Mouse (Mus musculus) c-Kit-positive CD71-positive TER-119-positive erythroid progenitor cells, embryonic 14.5 days (primary cell): ENCODE data around the gene Trp53tg5.
A peak's percentile ranks its signal among the peaks of the same experiment; 100 is the strongest.

Experiments
- DNase-seq: peaks from one replicate; pipeline ENCODE4 v3.0.0-alpha.2; 2013; ENCODE audit warnings: low spot score

Gene Trp53tg5

DNA sequence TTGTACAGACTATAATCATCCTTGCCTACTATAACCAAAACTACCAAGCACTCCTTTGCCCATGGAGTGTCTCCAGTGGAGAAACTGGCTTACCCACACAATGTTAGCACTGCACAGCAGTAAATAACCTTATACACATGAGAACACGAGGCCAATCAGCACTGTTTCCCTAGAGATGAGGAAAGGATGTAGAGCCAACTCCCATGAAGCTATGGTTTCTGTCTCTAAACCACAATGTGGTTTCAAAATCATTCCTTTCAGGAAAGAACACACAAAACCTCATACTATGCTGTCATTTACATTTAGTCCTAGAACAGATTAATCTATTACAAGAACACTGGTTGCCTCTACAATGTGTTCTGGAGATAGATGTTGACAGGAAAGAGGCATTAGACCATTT is 22.8 kb upstream of the Trp53tg5 start:
- DNase-seq: no peak

DNA sequence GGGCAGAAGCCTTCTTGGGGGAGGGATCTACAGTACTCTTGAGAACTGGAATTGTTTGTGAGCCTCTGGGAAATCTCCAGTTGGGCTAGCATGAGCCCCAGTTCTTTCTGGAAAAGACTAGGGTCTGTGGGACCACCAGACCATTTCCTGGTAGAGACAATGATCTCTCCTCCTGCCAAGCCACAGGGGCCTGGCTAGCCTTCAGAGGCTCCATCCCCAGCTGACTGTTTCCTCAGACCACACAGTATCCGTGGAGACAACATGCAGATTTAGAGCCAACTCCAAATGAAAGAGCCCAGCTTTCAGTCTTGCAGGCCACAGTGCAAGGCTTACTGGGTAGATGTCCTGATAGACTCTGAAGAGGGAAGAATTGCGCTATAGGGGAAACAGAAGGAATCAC is 20.6 kb upstream of the Trp53tg5 start:
- DNase-seq: no peak

DNA sequence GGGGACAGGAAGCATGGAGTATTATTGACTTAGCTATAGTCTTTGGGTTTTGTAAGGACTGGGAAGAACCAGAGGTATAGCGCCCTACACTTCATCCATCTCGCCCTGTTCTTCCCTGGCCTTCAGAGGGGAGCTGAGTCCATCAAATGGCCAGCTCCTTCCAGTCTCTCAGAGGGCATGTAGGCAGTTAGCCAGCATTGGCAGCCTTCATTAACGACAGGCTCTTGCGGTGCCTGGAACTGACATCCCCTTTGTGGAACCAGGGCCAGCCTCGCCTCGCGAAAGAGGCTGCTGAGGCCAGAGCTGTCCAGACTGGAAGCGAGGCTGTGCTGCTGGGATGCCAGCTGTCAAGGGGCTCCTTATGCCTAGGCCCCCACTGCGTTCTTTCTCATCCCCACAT is 14.3 kb upstream of the Trp53tg5 start:
- DNase-seq: no peak

DNA sequence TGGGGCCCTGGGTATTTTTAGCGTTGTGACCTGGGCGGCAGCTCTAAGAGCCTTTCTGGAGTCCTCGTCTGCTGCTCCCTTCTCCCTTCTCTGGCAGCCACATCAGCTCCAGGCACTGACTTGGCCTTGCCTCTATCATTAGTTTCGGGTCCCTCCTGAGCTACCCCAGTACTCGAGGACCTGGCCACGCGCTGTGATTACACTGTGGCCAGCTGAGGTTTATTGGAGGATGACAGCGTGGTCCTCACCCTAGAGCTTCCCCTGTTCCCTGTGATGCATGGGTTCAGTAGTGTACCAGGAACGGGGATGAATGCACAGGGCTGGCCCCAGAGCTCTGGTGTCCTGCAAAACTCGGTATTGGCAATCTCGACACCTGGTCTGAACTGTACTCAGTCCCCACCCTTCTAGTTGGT is 13.6 kb upstream of the Trp53tg5 start:
- no peak for DNase-seq

DNA sequence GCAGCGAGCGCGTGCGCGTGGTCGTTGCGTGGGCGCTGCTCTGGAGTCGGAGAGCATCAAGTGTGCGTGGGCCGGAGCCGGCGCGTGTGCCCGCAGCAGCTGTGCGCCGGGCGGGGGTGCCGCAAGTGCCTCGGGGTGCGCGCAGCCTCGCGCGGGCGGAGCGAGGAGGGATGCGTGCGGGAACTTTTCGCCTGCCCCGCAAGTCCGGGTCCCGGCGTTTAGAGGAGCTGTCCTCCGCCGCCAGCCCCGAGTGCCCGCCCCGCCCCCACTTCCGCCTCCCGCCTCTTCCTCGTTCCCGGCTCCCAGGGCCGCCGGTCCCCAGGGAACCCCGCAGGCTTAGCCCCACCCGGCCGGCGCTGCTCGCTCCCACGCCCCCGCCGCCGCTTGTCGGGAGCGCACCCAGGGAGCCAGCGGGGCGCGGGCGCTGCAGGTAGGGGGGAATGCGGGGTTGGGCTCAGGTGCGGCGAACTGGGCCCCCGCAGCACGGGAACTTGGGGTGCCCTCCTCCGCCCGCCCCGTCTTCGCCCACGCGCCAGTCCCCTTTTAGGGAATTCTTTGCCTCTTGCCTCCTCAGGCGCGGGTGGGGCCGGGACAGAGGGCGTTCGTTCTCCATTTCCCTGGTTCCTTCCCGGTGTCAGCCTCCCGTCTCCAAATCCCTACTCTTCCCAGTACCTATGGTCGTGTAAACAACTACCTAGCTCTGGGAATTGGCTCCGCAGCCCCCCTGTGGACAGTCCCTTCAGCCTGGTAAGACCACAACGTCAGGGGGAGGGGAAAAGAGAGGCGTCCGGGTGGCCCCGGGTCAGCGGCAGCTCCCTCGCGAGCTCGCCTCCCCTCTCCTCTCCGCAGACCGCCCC is 13.0 kb upstream of the Trp53tg5 start:
- no peak for DNase-seq

DNA sequence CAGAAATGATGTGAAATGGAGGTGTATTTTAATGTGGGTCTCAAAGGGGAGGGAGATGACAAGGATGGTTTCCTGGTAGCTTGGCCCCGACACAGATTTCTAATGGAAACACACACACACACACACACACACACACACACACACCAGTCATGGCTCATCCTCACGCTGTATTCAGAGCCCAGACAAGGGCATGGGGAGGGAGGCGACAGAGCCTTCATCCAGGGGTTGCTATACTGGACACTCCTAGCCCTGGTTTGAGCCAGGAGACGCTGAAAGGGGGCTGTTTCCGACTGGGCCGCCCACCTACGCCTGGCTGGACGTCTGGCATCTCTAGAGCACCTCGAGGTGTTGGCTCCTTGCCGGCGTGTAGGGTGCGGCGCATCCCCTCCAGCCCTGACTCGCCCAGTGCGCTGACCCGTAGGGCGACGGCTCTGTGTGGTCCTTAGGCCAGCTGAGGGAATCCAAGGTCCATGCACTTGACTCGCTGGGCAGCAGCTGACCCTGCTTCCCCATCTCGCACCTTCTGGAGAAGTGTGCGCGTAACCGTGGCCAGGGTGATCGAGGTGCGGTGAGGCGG is 12.2 kb upstream of the Trp53tg5 start, which contains the start of gene Dbndd2:
Dbndd2 (plus strand) TSS at position 426 of the 577 bp plus-strand sequence.
- DNase-seq: no peak

DNA sequence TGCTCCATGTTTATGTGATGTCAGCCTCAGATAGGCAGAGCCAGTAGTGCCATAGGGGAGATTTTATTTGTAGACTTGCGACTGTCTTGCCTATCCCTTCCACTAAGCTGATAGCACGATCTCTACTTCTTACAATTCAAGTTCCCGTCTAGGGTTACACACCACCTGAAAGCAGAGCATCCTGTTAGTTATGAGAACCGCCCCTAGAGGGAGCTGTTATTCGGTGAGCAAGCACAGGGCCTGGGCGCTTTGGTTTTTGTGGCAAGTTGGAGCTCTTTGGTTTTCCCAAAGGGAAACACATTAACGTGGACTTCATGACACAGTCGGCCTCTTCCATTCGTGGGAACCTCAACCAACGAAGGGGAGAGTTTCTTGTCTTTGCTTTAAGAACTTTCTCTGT is 3.3 kb downstream of the Trp53tg5 start:
- DNase-seq: peak; percentile 54

DNA sequence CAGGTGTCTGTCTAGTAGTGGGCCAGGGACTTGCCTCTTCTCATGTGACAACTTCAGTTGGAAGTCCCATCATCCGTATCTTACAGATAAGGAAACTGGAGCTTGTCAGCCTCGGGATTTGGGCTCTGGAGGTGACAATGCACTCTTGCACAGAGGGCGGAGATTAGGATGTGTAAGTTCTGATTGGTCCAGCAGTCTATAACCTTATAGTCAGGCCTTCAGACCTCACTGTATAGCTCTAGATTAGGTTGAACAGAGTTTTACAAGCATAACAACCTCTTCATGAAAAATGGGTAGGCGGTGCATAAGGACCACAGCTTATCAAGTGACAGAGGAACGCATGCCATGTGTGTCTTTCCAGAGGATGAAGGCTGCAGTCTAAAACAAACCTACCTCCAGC is 6.7 kb downstream of the Trp53tg5 start:
- peak; percentile 30 for DNase-seq

DNA sequence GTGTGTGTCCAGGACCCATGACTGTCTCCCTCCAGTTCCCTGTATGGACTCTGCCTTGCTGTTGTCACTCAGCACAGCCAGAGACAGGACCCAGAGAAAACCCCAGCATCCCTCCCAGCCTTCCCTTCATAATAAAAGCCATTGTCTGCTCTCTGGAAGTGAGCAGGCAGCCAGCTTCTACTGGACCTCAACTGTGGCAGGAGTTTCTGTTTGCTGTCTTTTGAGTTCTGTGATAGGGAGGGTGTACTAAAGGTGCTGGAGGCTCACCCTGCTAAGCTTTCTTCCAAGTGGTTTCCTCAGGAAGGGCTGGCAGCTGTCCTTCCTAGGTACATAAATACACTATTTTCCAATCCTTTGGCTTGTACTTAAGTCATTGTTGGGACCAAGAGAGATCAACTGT is 8.4 kb downstream of the Trp53tg5 start:
- no peak for DNase-seq

DNA sequence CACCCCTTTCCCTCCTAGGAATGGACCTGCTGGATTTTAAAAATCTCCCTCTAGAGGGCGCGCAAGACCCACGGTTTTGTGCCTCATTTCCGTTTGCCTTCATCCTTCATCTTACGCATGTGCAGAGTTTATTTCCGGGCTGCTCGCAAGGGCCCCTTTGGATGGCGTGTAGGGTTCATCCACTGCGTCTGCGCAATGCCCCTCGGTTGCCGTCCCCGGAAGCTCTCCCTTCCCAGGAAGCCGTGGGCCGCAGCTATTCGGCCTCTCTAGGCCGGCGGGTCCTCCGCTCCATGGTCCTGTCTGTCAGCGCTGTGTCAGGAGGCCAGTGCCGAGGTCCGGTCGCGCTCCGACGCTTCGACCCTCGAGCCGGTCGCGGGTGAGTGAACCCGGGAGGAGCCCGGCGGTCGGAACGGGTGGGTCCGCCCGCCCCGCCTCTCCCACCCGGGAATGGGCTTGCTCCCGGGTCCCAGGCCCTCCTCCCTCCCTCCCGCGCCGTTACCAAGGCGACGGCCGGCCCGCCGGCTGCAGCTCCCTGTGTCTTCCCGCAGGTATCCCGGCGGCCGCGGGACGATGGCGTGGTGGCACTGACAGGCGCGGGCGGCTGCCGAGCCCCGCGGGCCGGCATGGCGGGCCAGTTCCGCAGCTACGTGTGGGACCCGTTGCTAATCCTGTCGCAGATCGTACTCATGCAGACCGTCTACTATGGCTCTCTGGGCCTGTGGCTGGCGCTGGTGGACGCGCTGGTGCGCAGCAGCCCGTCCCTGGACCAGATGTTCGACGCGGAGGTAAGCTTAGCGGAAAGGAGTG is 12.6 kb downstream of the Trp53tg5 start, which contains the start of gene Gm20458:
Gm20458 (plus strand) TSS at position 223 of the 807 bp plus-strand sequence.
- peak; percentile 93 for DNase-seq

DNA sequence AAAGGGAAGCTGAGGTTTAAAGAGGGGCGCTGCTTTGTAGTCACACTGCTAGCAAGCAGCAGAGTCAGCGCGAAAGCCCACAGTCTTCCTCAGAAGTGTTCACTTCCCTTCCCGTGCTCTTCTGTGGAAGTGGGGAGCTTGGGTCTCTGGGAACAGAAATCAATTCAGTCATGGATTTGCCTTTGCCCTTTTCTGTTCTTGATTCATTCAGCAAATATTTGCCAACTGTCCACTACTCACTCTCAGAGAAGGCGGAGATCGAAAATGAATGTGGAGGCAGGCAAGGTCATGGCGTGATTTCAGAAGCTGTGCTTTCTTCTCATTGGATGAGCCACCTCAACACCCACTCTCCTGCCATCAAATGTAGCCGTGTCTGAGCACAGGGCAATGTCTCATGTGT is 15.0 kb downstream of the Trp53tg5 start:
- DNase-seq: no peak

DNA sequence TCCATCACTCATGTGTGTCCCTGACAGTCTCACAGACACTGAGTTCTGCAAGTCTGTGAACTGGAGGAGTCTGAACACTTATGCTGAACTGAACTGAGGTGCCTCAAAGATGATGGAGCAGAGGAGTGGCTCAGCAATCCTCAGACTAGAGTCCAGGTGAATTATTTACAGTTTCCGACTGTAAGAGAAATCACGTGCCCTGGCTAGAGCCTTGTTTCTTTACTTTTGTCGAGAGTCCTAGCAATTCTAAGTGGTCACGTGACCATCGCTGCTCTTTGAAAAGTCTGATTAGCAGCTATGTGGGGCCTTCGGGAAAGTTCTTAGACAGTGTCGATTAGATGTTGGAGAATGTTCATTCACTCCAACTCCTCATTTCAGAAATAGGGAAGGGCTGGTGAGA is 15.6 kb downstream of the Trp53tg5 start:
- no peak for DNase-seq

DNA sequence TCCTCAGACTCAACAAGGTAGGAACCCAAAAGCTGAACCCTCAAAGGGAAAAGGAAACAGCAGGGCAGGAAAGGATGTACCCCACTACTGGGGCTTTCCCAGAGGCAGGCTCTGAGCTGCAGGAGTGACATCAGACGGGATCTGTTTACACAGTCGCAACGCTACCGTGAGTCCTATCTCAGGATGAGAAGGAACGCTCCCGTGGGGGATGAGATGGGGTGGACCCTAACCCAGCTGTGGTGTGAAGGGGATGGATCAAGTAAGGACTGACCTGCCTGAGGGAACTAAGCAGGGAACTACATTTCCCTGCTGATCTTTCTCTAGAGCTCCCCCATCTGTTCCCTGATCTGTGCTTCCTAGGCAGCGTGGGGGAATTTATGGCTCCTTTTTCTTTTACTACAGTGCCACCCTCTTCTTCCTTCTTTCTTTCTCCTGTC is 16.6 kb downstream of the Trp53tg5 start, which contains the start of gene Sys1:
Sys1 (plus strand) TSS at position 101 of the 437 bp plus-strand sequence.
- no peak for DNase-seq

DNA sequence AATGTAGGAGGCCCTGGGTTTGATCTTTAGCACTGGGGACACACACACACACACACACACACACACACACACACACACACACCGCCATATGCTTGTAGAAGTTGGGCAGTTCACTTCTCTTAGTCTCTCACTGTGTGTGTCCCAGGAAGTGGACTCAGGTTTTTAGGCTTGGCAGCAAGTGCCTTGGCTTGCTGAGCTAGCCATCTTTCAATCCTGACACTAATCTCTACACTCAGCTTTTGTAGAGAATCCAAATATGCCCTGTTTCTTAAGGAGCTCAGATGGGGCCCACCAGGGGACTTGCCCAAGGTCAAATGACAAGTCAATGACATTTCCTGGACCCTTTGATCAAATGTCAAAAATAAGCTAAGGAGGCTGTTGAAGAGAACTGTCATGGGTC is 17.1 kb downstream of the Trp53tg5 start:
- no peak for DNase-seq

DNA sequence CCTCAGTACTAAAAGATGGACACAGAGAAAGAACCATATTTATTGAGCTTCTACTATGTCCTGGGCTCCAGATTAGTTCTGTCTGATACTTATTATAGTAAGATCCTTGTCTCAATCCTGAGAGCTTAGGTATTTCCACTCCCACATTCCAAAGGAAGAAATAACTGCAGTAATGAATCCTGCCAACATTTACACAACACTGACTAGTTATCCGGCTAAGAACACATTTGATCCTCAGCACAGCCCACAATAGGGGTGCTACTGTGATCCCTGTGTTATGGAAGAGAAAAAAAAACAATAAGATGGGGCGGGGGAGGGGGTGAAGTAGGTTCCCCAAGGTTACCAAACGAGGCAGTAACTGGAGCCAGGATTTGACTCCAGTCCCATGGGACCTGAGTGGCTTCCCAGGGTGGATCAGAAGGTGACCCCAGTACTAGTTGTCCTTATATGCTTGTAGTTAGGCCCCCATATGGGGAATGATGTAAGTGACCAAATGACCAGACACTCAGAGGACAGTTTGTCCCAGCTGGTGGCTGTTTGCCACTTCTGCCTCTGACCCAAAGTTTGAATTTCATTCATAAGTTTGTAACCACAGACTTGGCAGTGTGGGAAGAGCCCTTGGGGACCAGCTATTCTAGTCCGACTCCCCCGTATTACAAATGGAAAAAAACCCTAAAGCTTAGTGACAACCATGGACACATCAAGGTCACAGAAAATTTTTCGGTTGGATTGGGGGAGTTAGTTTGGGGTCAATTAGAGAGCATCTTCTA is 17.9 kb downstream of the Trp53tg5 start:
- DNase-seq: no peak

DNA sequence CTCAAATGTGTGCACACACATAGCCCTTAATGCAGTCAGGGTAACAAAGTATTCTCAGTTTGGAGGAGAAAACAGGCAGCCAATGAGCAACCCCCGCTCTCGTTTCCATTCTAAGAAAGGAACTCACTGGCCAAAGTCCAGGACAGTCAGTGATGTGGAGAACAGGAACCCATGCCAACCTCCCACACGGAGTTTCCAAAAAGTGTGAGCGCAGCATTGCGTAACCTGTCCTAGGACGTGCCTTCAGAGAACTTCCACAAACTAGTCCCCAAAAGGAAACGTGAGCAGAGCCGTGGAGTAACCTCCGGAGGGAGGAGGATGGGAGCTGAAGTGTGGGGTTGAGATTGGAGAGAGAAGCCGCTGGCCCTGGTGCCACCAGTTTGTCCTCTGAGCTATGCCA is 18.7 kb downstream of the Trp53tg5 start:
- no peak for DNase-seq

DNA sequence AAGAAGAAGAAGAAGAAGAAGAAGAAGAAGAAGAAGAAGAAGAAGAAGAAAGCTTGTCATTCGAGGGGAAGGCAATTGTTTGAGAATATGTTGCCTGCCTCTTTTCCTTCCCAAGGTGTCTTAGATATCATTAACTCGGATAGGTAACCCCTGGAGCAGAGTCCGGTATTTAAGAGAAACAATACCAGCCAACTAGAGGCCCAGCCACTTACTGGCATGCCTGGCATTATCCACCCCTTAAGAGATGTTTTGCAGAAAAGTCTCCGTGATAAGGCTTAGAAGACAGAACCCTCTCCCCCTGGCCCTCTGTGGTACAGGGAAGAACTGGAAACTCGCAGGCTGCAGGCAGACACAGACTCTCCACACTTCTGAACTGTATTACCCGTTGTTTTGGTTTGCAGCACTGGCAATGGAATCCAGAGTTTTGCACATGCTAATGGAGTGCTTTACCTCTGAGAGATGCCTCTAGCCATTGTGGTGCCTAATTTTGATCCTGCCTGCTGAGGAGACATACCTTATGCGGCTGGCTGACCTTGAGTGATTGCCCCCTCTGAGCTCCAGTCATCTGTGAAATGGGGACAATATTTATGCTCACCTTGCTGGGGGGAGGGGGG is 19.5 kb downstream of the Trp53tg5 start:
- DNase-seq: no peak

DNA sequence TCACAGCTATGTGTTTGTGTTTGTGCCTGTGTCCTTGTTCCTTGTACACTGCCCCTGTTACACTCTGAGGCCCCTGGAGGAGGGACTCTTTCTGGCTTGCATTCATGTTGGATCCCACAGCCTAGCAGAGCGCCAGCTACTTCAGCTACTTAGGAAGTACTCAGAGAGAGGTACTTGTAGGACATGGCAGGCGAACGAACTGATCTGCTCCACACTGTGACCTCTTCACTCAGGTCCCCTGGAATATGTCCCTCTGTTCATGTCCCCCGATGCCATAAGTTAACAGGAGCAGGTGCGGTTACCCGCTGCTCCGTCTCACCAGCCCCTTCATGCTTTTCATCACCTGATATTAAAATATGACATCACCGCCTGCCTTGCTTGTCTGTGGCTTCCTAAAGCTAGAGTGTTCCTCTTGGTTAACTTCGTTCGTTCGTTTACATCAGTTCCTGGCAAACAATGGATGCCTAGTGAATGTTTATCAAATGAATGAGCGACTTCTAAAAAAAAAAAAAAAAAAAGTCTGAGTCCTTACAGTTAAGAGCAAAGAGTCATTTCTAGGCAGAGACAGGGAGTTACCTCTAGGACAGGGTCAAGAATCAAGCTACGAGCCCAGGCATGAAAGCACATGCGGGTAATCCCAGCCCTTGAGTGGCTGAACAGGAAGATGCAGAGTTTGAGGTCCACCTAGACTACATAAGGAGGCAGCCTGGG is 20.3 kb downstream of the Trp53tg5 start:
- no peak for DNase-seq

DNA sequence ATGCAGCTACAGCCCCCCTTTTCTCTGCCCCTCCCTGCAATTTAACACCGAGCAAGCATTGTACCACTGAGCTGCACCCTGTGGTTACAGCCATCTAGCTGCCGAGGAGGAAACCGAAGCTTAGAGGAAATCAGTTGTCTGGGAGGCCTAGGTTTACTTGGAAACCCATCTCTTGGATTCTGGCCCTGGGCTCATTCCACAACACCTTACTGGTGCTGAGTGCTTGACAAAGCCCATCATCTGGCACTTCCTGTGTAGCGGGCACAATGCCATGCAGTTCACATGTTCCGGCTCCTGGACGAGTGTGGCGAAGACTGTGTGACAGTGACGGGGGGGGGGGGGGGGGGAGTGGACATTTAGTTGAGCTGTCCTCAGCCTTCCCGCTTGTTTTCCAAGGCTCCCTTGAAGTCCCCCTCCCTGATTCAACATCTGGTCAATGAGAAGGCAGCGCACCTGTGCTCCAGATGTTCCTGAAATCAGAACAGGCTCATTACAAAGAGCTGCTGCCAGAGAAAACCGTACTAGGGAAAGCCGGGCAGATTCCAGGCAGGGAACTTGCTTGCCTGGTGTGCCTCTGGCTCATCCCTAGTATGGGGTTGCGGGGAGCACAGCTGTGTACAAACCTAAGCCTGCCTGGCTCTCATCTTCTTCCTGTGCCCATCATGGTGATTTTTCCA is 21.4 kb downstream of the Trp53tg5 start:
- DNase-seq: no peak
